Mouse (Mus musculus) testis, postnatal 10 days (tissue): ENCODE results near the gene Smc1a.

Experiments used
- DNase-seq: peaks from one replicate; pipeline ENCODE4 v3.0.0; 2021; ENCODE audit warnings: low spot score

Smc1a gene

GRCm38 (mm10) chrX:152016151-152017145 is at the start of gene Smc1a, which contains the start of gene Ribc1:
Gene Smc1a (plus strand): TSS chrX:152016428.
Gene Ribc1 (minus strand): TSS chrX:152016295.
- peak; percentile 89 for DNase-seq

- no peak for DNase-seq
Measured at GRCm38 (mm10) chrX:151999006-151999710, 17.1 kb upstream of the Smc1a start.

GRCm38 (mm10) chrX:152001182-152001684 is 15.0 kb upstream of the Smc1a start:
- DNase-seq = no peak

- DNase-seq = peak; percentile 86
Measured at GRCm38 (mm10) chrX:152001737-152002710, 14.2 kb upstream of the Smc1a start, which contains the start of gene Hsd17b10. Gene Hsd17b10 (plus strand): TSS chrX:152001845.

GRCm38 (mm10) chrX:152002865-152003264 is 13.4 kb upstream of the Smc1a start:
- no peak for DNase-seq

- DNase-seq = no peak
Measured at GRCm38 (mm10) chrX:152007863-152008262, 8.4 kb upstream of the Smc1a start.

- no peak for DNase-seq
Measured at GRCm38 (mm10) chrX:152015752-152016150, 477 bp upstream of the Smc1a start.

GRCm38 (mm10) chrX:152017186-152017585 is 958 bp downstream of the Smc1a start:
- DNase-seq = no peak

GRCm38 (mm10) chrX:152019294-152019693 is 3.1 kb downstream of the Smc1a start:
- no peak for DNase-seq

GRCm38 (mm10) chrX:152039865-152040264 is 23.6 kb downstream of the Smc1a start:
- DNase-seq = no peak

GRCm38 (mm10) chrX:152047230-152047629 is 31.0 kb downstream of the Smc1a start:
- DNase-seq = no peak

GRCm38 (mm10) chrX:152052546-152052945 is 36.3 kb downstream of the Smc1a start:
- DNase-seq = no peak

- DNase-seq = no peak
Measured at GRCm38 (mm10) chrX:152054094-152054493, 37.9 kb downstream of the Smc1a start.

- no peak for DNase-seq
Measured at GRCm38 (mm10) chrX:152065674-152066073, 49.4 kb downstream of the Smc1a start.

- DNase-seq = no peak
Measured at GRCm38 (mm10) chrX:152067789-152068188, 51.6 kb downstream of the Smc1a start.

- peak; percentile 38 for DNase-seq
Measured at GRCm38 (mm10) chrX:152089832-152090614, 73.8 kb downstream of the Smc1a start.

GRCm38 (mm10) chrX:152097572-152097971 is 81.3 kb downstream of the Smc1a start:
- no peak for DNase-seq
